Mouse (Mus musculus) R1 (cell line): ENCODE measurements around the gene Nbas.

Experiments
- DNase-seq: peaks from one replicate; pipeline ENCODE4 v3.0.0-alpha.2; 2018; ENCODE audit warnings: low read depth, low spot score

The Nbas gene

GRCm38 (mm10) chr12:13622150-13622822 is 353.4 kb downstream of the Nbas start:
- no peak for DNase-seq

GRCm38 (mm10) chr12:13626803-13627706 is 358.1 kb downstream of the Nbas start:
- peak; percentile 52 for DNase-seq
